12 mouse cellular contexts compared by ENCODE assay signal in genomic region chr14:25665314-25665970, GRCm38 (mm10). TPM values are rescaled to one million over a fixed set of nuclear protein-coding genes. Genes with fewer than 3 reads are reported as not detected.
DNase-seq lines count a peak whose midpoint lies in the region; ATAC-seq and TF ChIP-seq lines count a peak whose summit lies in the region.
"Had no signal": no experiment of that assay in that cellular context is flagged by ENCODE, and none has a peak within 500 bp of the region (broad histone marks: within the 10 kb centered on the region; RNA-seq: fewer than 3 reads in every experiment).

No protein-coding gene starts in this region.

- TF ChIP-seq CTCF in brain, embryonic 14.5 days (IDR thresholded peaks at IDR 0.05; ENCODE audit: borderline replicate concordance, extremely low read depth, insufficient read depth, insufficient read length), result no peak

- WGBS in heart, embryonic 16.5 days, result 63% methylated on average over 19 of the region's 19 CpGs
- WGBS in hindbrain, embryonic 10.5 days, result 71% methylated on average over 19 of the region's 19 CpGs
- 70% methylated on average over 19 of the region's 19 CpGs for WGBS in midbrain, embryonic 14.5 days

- H3K9me3 ChIP-seq in heart, embryonic 16.5 days (replicated peaks; ENCODE audit: control insufficient read depth, low read length), result no peaks in the 10 kb centered on the region
- H3K9me3 ChIP-seq in hindbrain, embryonic 10.5 days, result no peaks in the 10 kb centered on the region
- H3K9me3 ChIP-seq in midbrain, embryonic 14.5 days (ENCODE audit: control insufficient read depth, low read length), result no peaks in the 10 kb centered on the region
- H3K9me3 ChIP-seq: megakaryocyte, embryonic 14.5 days had no signal

- H3K4me2 ChIP-seq in heart, embryonic 16.5 days (ENCODE audit: low read depth, low read length), result no peak overlapping the region
- no peak overlapping the region for H3K4me2 ChIP-seq in midbrain, embryonic 14.5 days (ENCODE audit: low read length)

- H3K4me1 ChIP-seq in heart, embryonic 16.5 days (ENCODE audit: control insufficient read depth, insufficient read depth, low read length), result peaks cover 32% of the 10 kb centered on the region
- peaks cover 35% of the 10 kb centered on the region for H3K4me1 ChIP-seq in hindbrain, embryonic 10.5 days (replicated peaks)
- no peaks in the 10 kb centered on the region for H3K4me1 ChIP-seq in midbrain, embryonic 14.5 days (ENCODE audit: control insufficient read depth, insufficient read depth, low read length)

- DNase-seq in heart, adult 9 months (ENCODE audit: low spot score in 2 of 2), result no peak
- peak; percentile 60 for DNase-seq in brain, embryonic 14.5 days (ENCODE audit: low read depth)
- DNase-seq in hindbrain, embryonic 10.5 days (ENCODE audit: low spot score), result no peak
- peak; percentile 54 for DNase-seq in midbrain, embryonic 14.5 days
- no peak for DNase-seq in ovary, postnatal 36 days (ENCODE audit: low spot score)
- DNase-seq in liver, result no peak
- DNase-seq: adrenal gland, adult 8-10 months; cerebellum, postnatal 25 days had no signal

- no peak overlapping the region for H3K4me3 ChIP-seq in heart, embryonic 16.5 days (ENCODE audit: low read length)
- no peak overlapping the region for H3K4me3 ChIP-seq in hindbrain, embryonic 10.5 days
- no peak overlapping the region for H3K4me3 ChIP-seq in midbrain, embryonic 14.5 days (replicated peaks; ENCODE audit: low read depth, low read length)
- H3K4me3 ChIP-seq: megakaryocyte, embryonic 14.5 days had no signal

- H3K9ac ChIP-seq in heart, embryonic 16.5 days (ENCODE audit: low read length), result peak overlapping the region; percentile 27; the same call in 1 of the 2 replicates
- H3K9ac ChIP-seq in midbrain, embryonic 14.5 days (replicated peaks; ENCODE audit: low read length), result no peak overlapping the region
- H3K9ac ChIP-seq: liver, embryonic 14.5 days had no signal

- peak overlapping the region; percentile 38 for H3K27ac ChIP-seq in heart, embryonic 16.5 days (ENCODE audit: low read length)
- 0 out of 2 replicates have a peak overlapping the region, but pooled peaks have one; percentile 10 for H3K27ac ChIP-seq in hindbrain, embryonic 10.5 days
- H3K27ac ChIP-seq in midbrain, embryonic 14.5 days (replicated peaks; ENCODE audit: low read depth, low read length), result peak overlapping the region; percentile 1; the same call in 1 of the 2 replicates
- H3K27ac ChIP-seq: liver, embryonic 14.5 days had no signal

- no peaks in the 10 kb centered on the region for H3K27me3 ChIP-seq in heart, embryonic 16.5 days (ENCODE audit: control insufficient read depth, insufficient read depth, low read length)
- no peaks in the 10 kb centered on the region for H3K27me3 ChIP-seq in hindbrain, embryonic 10.5 days (ENCODE audit: insufficient read depth, poor library complexity, severe bottlenecking)
- H3K27me3 ChIP-seq in midbrain, embryonic 14.5 days (ENCODE audit: control insufficient read depth, insufficient read depth, low read length), result no peaks in the 10 kb centered on the region
- H3K27me3 ChIP-seq: megakaryocyte, embryonic 14.5 days had no signal

- H3K36me3 ChIP-seq in heart, embryonic 16.5 days (ENCODE audit: control insufficient read depth, insufficient read depth), result peaks cover 33% of the 10 kb centered on the region
- peaks cover 79% of the 10 kb centered on the region for H3K36me3 ChIP-seq in hindbrain, embryonic 10.5 days
- H3K36me3 ChIP-seq in midbrain, embryonic 14.5 days (ENCODE audit: control insufficient read depth, insufficient read depth, low read length), result peaks cover 62% of the 10 kb centered on the region

- ATAC-seq in heart, embryonic 16.5 days (replicated peaks; ENCODE audit: extremely low read depth, insufficient read depth, low FRiP score), result no peak
- no peak for ATAC-seq in midbrain, embryonic 14.5 days (ENCODE audit: low FRiP score, low TSS enrichment)
- no peak for ATAC-seq in granulocyte monocyte progenitor cell, adult 5-6 weeks (replicated peaks; ENCODE audit: poor library complexity, severe bottlenecking)

- TF ChIP-seq POLR2A in brain, embryonic 14.5 days (IDR thresholded peaks at IDR 0.05; ENCODE audit: borderline replicate concordance, extremely low read depth, insufficient read depth, insufficient read length, poor library complexity, severe bottlenecking), result no peak

RNA-seq across cellular contexts. Expression of gene Ppif, which starts 28.5 kb away (rescaled TPM):
- polyA plus RNA-seq in heart, embryonic 16.5 days (2015; fragmentation: Nextera tagmentation; extraction: Ambion mirVana), result 118 and 121 TPM in 2 replicates
- polyA plus RNA-seq in brain, embryonic 14.5 days (2012; rRNA removed), result 59.5 and 71.6 TPM in 2 replicates
- 47.3 and 55.7 TPM in 2 replicates for polyA plus RNA-seq in hindbrain, embryonic 10.5 days (2016; fragmentation: Nextera tagmentation; extraction: Ambion mirVana)
- polyA plus RNA-seq in midbrain, embryonic 14.5 days (2014; fragmentation: Nextera tagmentation; extraction: Ambion mirVana), result 28.0 and 29.4 TPM in 2 replicates
- 91.9 and 93.5 TPM in 2 replicates for total RNA-seq in granulocyte monocyte progenitor cell, adult 5-6 weeks (2014; fragmentation: Nextera tagmentation)
- 21.8 and 23.8 TPM in 2 replicates for total RNA-seq in granulocyte monocyte progenitor cell, adult 5-6 weeks (2017)

Comparison
In these comparisons a context has a peak if more than half of its experiments do, and no peak if none do; other contexts are left out.
1. DNase-seq: peak in brain, embryonic 14.5 days (single experiment) and midbrain, embryonic 14.5 days (single experiment); none in heart, adult 9 months (0 of 2), hindbrain, embryonic 10.5 days (single experiment), ovary, postnatal 36 days (single experiment) and liver (single experiment).
2. Peak in every context shown above with its lines, with median percentiles within 50 percentile points of each other: H3K27ac ChIP-seq.